Mouse (Mus musculus) ES-Bruce4 (cell line): ENCODE data around the gene Clic4.

Experiments used
- CTCF ChIP-seq: IDR thresholded peaks from one replicate; pipeline ENCODE4 v1.8.1; 2011; ENCODE audit warnings: low read depth, low read length
- EP300 ChIP-seq: IDR thresholded peaks from 2 replicates; pipeline ENCODE4 v1.6.1; 2011; ENCODE audit warnings: low read depth, low read length; ENCODE audit not compliant: insufficient read depth
- POLR2A ChIP-seq: IDR thresholded peaks from one replicate; pipeline ENCODE4 v1.8.1; 2011; ENCODE audit warnings: low read length; ENCODE audit not compliant: insufficient read depth

DNA sequence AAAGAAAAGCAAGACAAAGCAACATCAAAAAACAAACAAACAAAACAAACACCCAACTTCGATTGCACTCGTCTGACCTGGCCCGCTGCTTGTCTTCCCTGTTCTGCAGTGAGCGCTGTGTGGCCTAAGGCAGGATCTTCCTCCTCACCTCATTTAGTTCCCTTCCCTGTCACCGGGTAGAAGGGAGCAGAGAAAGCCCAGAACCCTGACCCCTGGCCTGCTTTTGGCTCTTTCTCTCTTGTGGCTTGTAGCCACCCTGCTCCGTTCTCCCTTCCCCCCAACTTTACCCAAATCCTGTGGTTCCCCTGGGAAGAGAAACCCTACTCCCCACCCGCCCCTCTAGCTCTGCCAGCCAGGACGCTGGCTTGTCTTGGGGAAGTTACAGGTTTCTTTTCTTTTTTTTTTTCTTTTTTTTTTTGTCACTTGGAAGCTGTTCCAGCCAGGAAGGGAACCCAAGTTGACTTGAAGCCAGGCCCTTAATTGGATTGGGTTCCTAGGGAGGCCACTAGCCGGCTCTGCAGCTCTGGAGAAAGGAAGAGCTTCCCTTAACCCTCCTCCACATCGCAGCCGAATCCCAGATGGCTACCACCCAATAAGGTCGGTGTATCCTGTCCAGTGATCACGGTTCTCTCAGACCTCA, 10.2 kb upstream of the Clic4 start:
- TF ChIP-seq POLR2A = no peak
- no peak for TF ChIP-seq CTCF
- TF ChIP-seq EP300 = no peak
